Mouse (Mus musculus) MEL (cell line): ENCODE results near the gene Dennd4b. TPM values are rescaled to one million over a fixed set of nuclear protein-coding genes. Genes with fewer than 3 reads are reported as not detected.

Experiments
- DNase-seq: peaks from one replicate; pipeline ENCODE4 v3.0.0; 2011; ENCODE audit warnings: low read depth, low spot score
- H3K27ac ChIP-seq: 2 replicates; pipeline ENCODE4 v1.5.1; 2012; ENCODE audit warnings: low read depth, mild to moderate bottlenecking, control low read depth, low read length, moderate library complexity; ENCODE audit not compliant: control insufficient read depth
- H3K27me3 ChIP-seq, 2 experiments: fragments of 150-350 bp in 1 of 2; sonication (generic) in 1 of 2; 2 replicates each; pipeline ENCODE4 v1.6.1; 2012; ENCODE audit warnings: low read length in 2 of 2, mild to moderate bottlenecking in 2 of 2, improper control_type of control experiment in 1 of 2, moderate library complexity in 1 of 2; ENCODE audit not compliant: insufficient read depth in 2 of 2, control insufficient read depth in 1 of 2
- H3K36me3 ChIP-seq, 2 experiments: 2 replicates each; pipeline ENCODE4 v1.6.1; 2012 to 2014; ENCODE audit warnings: low read length in 2 of 2, improper control_type of control experiment in 1 of 2, inconsistent platforms in 1 of 2, mild to moderate bottlenecking in 1 of 2; ENCODE audit not compliant: insufficient read depth in 2 of 2, control insufficient read depth in 1 of 2
- H3K4me1 ChIP-seq, 2 experiments: fragments of 150-350 bp in 1 of 2; sonication (generic) in 1 of 2; 2 replicates each; pipeline ENCODE4 v1.6.1; 2012; ENCODE audit warnings: low read length in 2 of 2, improper control_type of control experiment in 1 of 2, mild to moderate bottlenecking in 1 of 2; ENCODE audit not compliant: insufficient read depth in 2 of 2, control insufficient read depth in 1 of 2
- H3K4me3 ChIP-seq, 2 experiments: fragments of 150-350 bp in 1 of 2; sonication (generic) in 1 of 2; 2 replicates each; pipeline ENCODE4 v1.5.1; 2012; ENCODE audit warnings: low read depth in 2 of 2, low read length in 2 of 2, mild to moderate bottlenecking in 2 of 2, moderate library complexity in 2 of 2, control low read depth in 1 of 2, improper control_type of control experiment in 1 of 2; ENCODE audit not compliant: control insufficient read depth in 1 of 2, insufficient read depth in 1 of 2
- H3K79me2 ChIP-seq: 2 replicates; pipeline ENCODE4 v1.6.1; 2012; ENCODE audit warnings: mild to moderate bottlenecking, low read length, moderate library complexity; ENCODE audit not compliant: control insufficient read depth, poor library complexity, insufficient read depth
- H3K9ac ChIP-seq: 2 replicates; pipeline ENCODE4 v1.6.1; 2012; ENCODE audit warnings: low read depth, mild to moderate bottlenecking, control low read depth, low read length, moderate library complexity; ENCODE audit not compliant: control insufficient read depth, poor library complexity, severe bottlenecking
- H3K9me3 ChIP-seq: fragments of 150-350 bp; sonication (generic); replicated peaks from 2 replicates; pipeline ENCODE4 v1.6.1; 2012; ENCODE audit warnings: mild to moderate bottlenecking, low read length, improper control_type of control experiment, moderate library complexity; ENCODE audit not compliant: insufficient read depth
- CHD1 ChIP-seq: IDR thresholded peaks from 2 replicates; pipeline ENCODE4 v1.6.1; 2012; ENCODE audit warnings: low read depth, mild to moderate bottlenecking, inconsistent platforms, low read length, improper control_type of control experiment
- CTCF ChIP-seq, 3 experiments: IDR thresholded peaks in 2 of 3; conservative IDR thresholded peaks in 1 of 3; 2 replicates each; pipeline ENCODE4 v1.5.1; 2011 to 2012; ENCODE audit warnings: low read length in 3 of 3, low read depth in 2 of 3, mild to moderate bottlenecking in 2 of 3, improper control_type of control experiment in 1 of 3, inconsistent platforms in 1 of 3, mixed read lengths in 1 of 3, moderate library complexity in 1 of 3; ENCODE audit not compliant: control insufficient read depth in 1 of 3, insufficient read depth in 1 of 3, poor library complexity in 1 of 3, severe bottlenecking in 1 of 3
- ETS1 ChIP-seq: IDR thresholded peaks from 2 replicates; pipeline ENCODE4 v1.6.1; 2012; ENCODE audit warnings: low read depth, mild to moderate bottlenecking, inconsistent platforms, low read length, improper control_type of control experiment, moderate library complexity
- GABPA ChIP-seq: IDR thresholded peaks from 2 replicates; pipeline ENCODE4 v1.6.1; 2012; ENCODE audit warnings: low read depth, mild to moderate bottlenecking, inconsistent platforms, low read length, improper control_type of control experiment, moderate library complexity
- HCFC1 ChIP-seq: IDR thresholded peaks from 2 replicates; pipeline ENCODE4 v1.6.1; 2012; ENCODE audit warnings: low read depth, mild to moderate bottlenecking, inconsistent platforms, low read length, improper control_type of control experiment, moderate library complexity
- JUND ChIP-seq: IDR thresholded peaks from 2 replicates; pipeline ENCODE4 v1.6.1; 2011; ENCODE audit warnings: low read depth, mild to moderate bottlenecking, improper control_type of control experiment, low read length
- MAX ChIP-seq: IDR thresholded peaks from 2 replicates; pipeline ENCODE4 v1.6.1; 2011; ENCODE audit warnings: low read length, improper control_type of control experiment
- MEF2A ChIP-seq: IDR thresholded peaks from 2 replicates; pipeline ENCODE4 v1.6.1; 2014; ENCODE audit warnings: low read depth, mild to moderate bottlenecking, inconsistent platforms, low read length, improper control_type of control experiment; ENCODE audit not compliant: poor library complexity, insufficient replicate concordance, severe bottlenecking; ENCODE audit errors: extremely low read depth
- MYB ChIP-seq: IDR thresholded peaks from 2 replicates; pipeline ENCODE4 v1.6.1; 2011; ENCODE audit warnings: mild to moderate bottlenecking, low read depth, low read length, improper control_type of control experiment
- NELFE ChIP-seq: IDR thresholded peaks from 2 replicates; pipeline ENCODE4 v1.6.1; 2011; ENCODE audit warnings: low read depth, low read length, improper control_type of control experiment
- RAD21 ChIP-seq: IDR thresholded peaks from 2 replicates; pipeline ENCODE4 v1.6.1; 2011; ENCODE audit warnings: mild to moderate bottlenecking, low read depth, low read length, improper control_type of control experiment
- RCOR1 ChIP-seq: IDR thresholded peaks from 2 replicates; pipeline ENCODE4 v1.6.1; 2012; ENCODE audit warnings: low read depth, mild to moderate bottlenecking, inconsistent platforms, low read length, improper control_type of control experiment
- TAL1 ChIP-seq: IDR thresholded peaks from 2 replicates; pipeline ENCODE4 v1.6.1; 2012; ENCODE audit warnings: mild to moderate bottlenecking, inconsistent platforms, low read length, moderate library complexity, mixed read lengths
- TBP ChIP-seq: IDR thresholded peaks from 2 replicates; pipeline ENCODE4 v1.8.0; 2011; ENCODE audit warnings: low read depth, low read length, improper control_type of control experiment
- TCF12 ChIP-seq: IDR thresholded peaks from 2 replicates; pipeline ENCODE4 v1.6.1; 2014; ENCODE audit warnings: low read depth, mild to moderate bottlenecking, inconsistent platforms, low read length, improper control_type of control experiment, moderate library complexity
- UBTF ChIP-seq: IDR thresholded peaks from 2 replicates; pipeline ENCODE4 v1.6.1; 2012; ENCODE audit warnings: low read depth, mild to moderate bottlenecking, inconsistent platforms, low read length, improper control_type of control experiment, moderate library complexity, borderline replicate concordance; ENCODE audit not compliant: insufficient read depth
- USF2 ChIP-seq, 2 experiments: IDR thresholded peaks; 2 replicates each; pipeline ENCODE4 v1.6.1; 2011 to 2012; ENCODE audit warnings: improper control_type of control experiment in 2 of 2, low read length in 2 of 2, borderline replicate concordance in 1 of 2, inconsistent platforms in 1 of 2, low read depth in 1 of 2, mild to moderate bottlenecking in 1 of 2; ENCODE audit not compliant: insufficient read depth in 1 of 2
- ZC3H11A ChIP-seq: IDR thresholded peaks from 2 replicates; pipeline ENCODE4 v1.6.1; 2012; ENCODE audit warnings: low read depth, mild to moderate bottlenecking, inconsistent platforms, low read length, improper control_type of control experiment
- ZKSCAN1 ChIP-seq: IDR thresholded peaks from 2 replicates; pipeline ENCODE4 v1.6.1; 2012; ENCODE audit warnings: low read depth, mild to moderate bottlenecking, inconsistent platforms, low read length, improper control_type of control experiment, moderate library complexity
- ZMIZ1 ChIP-seq: IDR thresholded peaks from 2 replicates; pipeline ENCODE4 v1.6.1; 2012; ENCODE audit warnings: low read depth, mild to moderate bottlenecking, inconsistent platforms, low read length, improper control_type of control experiment, moderate library complexity
- polyA plus RNA-seq, 2 experiments: library from polyadenylated mRNA; stranded (reverse) in 1 of 2; unstranded in 1 of 2; fragments of >175 nt in 1 of 2; fragments of >200 nt in 1 of 2; gene quantifications; 2 replicates each; pipeline versions ENCODE4 v1.2.1 to v1.2.4; 2012; ENCODE audit warnings: low replicate concordance in 2 of 2, low read depth in 1 of 2; ENCODE audit not compliant: insufficient read length in 2 of 2, insufficient read depth in 1 of 2, missing spikeins in 1 of 2
- total RNA-seq: library from RNA; depleted of rRNA; stranded (reverse); fragments of 300-350 nt; gene quantifications from 2 replicates; pipeline ENCODE4 v1.2.3, GENCODE M21; 2012

The Dennd4b gene
- total and polyA plus RNA-seq, 3 experiments, result 11.6 to 27.1 TPM; not detected in 1

GRCm38 (mm10) chr3:90241669-90242358 lies 23.2 kb upstream of the Dennd4b start:
- Histone ChIP-seq H3K27me3 (no peaks in the 10 kb centered on the region), H3K9ac (no peak overlapping the region), H3K27ac (no peak overlapping the region), H3K9me3 (no peaks in the 10 kb centered on the region), H3K79me2 (no peaks in the 10 kb centered on the region), H3K36me3 (peaks cover 0 to 4% of the 10 kb centered on the region in 2 experiments; a peak in 1 of 4 replicates), H3K4me1 (peaks cover 6 to 11% of the 10 kb centered on the region in 2 experiments; a peak in 3 of 4 replicates), H3K4me3 (no peak overlapping the region)
- TF ChIP-seq USF2 (IDR thresholded peaks at IDR 0.05; ENCODE audit: borderline replicate concordance in 1 of 2, insufficient read depth in 1 of 2, low read depth in 1 of 2, low read length in 2 of 2), result no peak
- TF ChIP-seq GABPA, result no peak
- no peak for TF ChIP-seq CTCF (IDR thresholded peaks at IDR 0.05 in 2 of 3, conservative IDR thresholded peaks at IDR 0.05 in 1 of 3; ENCODE audit: control insufficient read depth in 1 of 3, insufficient read depth in 1 of 3, low read depth in 2 of 3, low read length in 3 of 3, poor library complexity in 1 of 3, severe bottlenecking in 1 of 3)
- no peak for TF ChIP-seq JUND
- TF ChIP-seq MAX, result no peak
- TF ChIP-seq TAL1, result no peak
- TF ChIP-seq ETS1, result no peak
- TF ChIP-seq ZC3H11A, result no peak
- TF ChIP-seq NELFE, result no peak
- no peak for TF ChIP-seq ZMIZ1
- no peak for TF ChIP-seq TCF12
- TF ChIP-seq CHD1, result no peak
- no peak for TF ChIP-seq MEF2A
- TF ChIP-seq RAD21, result no peak
- no peak for TF ChIP-seq ZKSCAN1
- no peak for TF ChIP-seq UBTF
- no peak for TF ChIP-seq RCOR1
- no peak for TF ChIP-seq TBP
- no peak for DNase-seq

GRCm38 (mm10) chr3:90242984-90243775 lies 21.8 kb upstream of the Dennd4b start, which contains the start of gene Creb3l4:
Gene Creb3l4, minus strand, starts transcription at chr3:90243512.
- Histone ChIP-seq H3K79me2 (peaks cover 1% of the 10 kb centered on the region), H3K36me3 (peaks cover 0 to 7% of the 10 kb centered on the region in 2 experiments; a peak in 1 of 4 replicates), H3K27me3 (no peaks in the 10 kb centered on the region)
- TF ChIP-seq MYB (no peak), HCFC1 (no peak)
- TF ChIP-seq, all 39 proteins: peak for 0
- Histone ChIP-seq H3K9ac (no peak within 1 kb of the TSS), H3K9me3 (no peaks in the 10 kb centered on the region), H3K27ac (no peak within 1 kb of the TSS), H3K4me1 (peaks cover 10 to 14% of the 10 kb centered on the region in 2 experiments; a peak in 3 of 4 replicates), H3K4me3 (no peak within 1 kb of the TSS)
- DNase-seq, result no peak
